Mouse (Mus musculus) cerebellum, adult 2 months (tissue): ENCODE data around the gene Nr1d2.

ENCODE experiments used
- CTCF ChIP-seq: fragments of 200-500 bp; IDR thresholded peaks from 2 replicates; pipeline ENCODE4 v1.5.1; 2011; ENCODE audit warnings: low read depth, mild to moderate bottlenecking, control low read depth, low read length, moderate library complexity, borderline replicate concordance; ENCODE audit not compliant: insufficient read depth
- POLR2A ChIP-seq: fragments of 200-500 bp; IDR thresholded peaks from 2 replicates; pipeline ENCODE4 v1.6.1; 2011; ENCODE audit warnings: low read length, control low read depth, borderline replicate concordance; ENCODE audit not compliant: insufficient read depth

GRCm38 (mm10) chr14:18240132-18240531 lies 1.2 kb upstream of the Nr1d2 start:
- TF ChIP-seq CTCF (no peak), POLR2A (no peak)
